Mouse (Mus musculus) heart, postnatal 0 days (tissue): ENCODE data around the gene Tmem273.

ENCODE experiments used
- CTCF ChIP-seq: IDR thresholded peaks from 2 replicates; pipeline ENCODE4 v1.5.1; 2016; ENCODE audit warnings: antibody characterized with exemption, control low read depth, low read depth
- EP300 ChIP-seq: IDR thresholded peaks from 2 replicates; pipeline ENCODE4 v1.6.1; 2016; ENCODE audit warnings: antibody characterized with exemption, low read depth

DNA sequence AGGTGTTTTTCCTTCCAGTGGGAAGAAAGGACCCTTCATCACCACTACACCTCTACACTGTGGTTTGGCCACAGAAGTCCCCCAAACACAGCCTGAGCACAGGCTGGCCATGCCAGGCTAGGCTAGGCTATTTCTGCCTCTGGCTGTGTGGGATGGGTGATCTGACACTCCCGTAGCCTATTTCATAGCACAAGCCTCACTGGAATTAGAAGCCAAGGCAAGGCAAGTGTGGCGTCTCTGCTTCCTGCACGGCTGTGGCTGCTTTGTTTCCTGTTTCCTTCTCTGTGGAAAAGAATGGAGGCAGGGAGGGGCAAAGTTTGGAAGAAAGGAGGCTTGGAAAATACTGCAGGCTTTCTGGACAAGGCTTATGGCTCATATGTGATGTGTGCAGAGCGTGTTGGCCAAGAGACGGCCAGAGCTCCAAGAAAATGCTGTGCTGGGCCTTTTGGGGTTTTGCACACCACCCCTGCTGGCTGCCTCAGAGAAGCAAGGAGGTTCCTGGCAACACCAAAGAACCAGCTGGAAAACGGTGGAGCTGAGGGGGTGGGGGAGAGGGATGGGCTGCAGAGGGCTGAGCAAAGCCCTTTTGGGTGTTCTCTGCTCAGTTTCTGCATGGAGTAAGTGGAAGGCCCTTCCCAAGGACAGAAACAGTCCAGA lies 42.4 kb downstream of the Tmem273 start:
- TF ChIP-seq CTCF (no peak), EP300 (no peak)
